Mouse (Mus musculus) heart, adult 8-10 months (tissue): Measurements from ENCODE around the gene Polr3b. TPM values are rescaled to one million over a fixed set of nuclear protein-coding genes. Genes with fewer than 3 reads are reported as not detected.

Experiments
- DNase-seq: peaks from one replicate; pipeline ENCODE4 v3.0.0; 2022; ENCODE audit warnings: low spot score
- total RNA-seq, 4 experiments: library from RNA; stranded (reverse); gene quantifications; 2 replicates each; pipeline ENCODE4 v1.2.4; 2022

Gene Polr3b
- total RNA-seq, 4 experiments from 2014 or later, result 10.7 to 11.6 (median 11.0) TPM

- DNase-seq, result no peak
Observed at GRCm38 (mm10) chr10:84610783-84611182, 11.3 kb upstream of the Polr3b start.

- DNase-seq, result no peak
Observed at GRCm38 (mm10) chr10:84611664-84612063, 10.4 kb upstream of the Polr3b start.

- DNase-seq, result no peak
Observed at GRCm38 (mm10) chr10:84612281-84612680, 9.8 kb upstream of the Polr3b start.

- DNase-seq, result no peak
Observed at GRCm38 (mm10) chr10:84613366-84613765, 8.7 kb upstream of the Polr3b start.

- no peak for DNase-seq
Observed at GRCm38 (mm10) chr10:84615076-84615475, 7.0 kb upstream of the Polr3b start.

GRCm38 (mm10) chr10:84631182-84631581 lies 9.1 kb downstream of the Polr3b start:
- no peak for DNase-seq

GRCm38 (mm10) chr10:84632005-84632404 lies 9.9 kb downstream of the Polr3b start:
- DNase-seq, result no peak

GRCm38 (mm10) chr10:84636656-84637055 lies 14.6 kb downstream of the Polr3b start:
- no peak for DNase-seq

GRCm38 (mm10) chr10:84638382-84638781 lies 16.3 kb downstream of the Polr3b start:
- peak; percentile 32 for DNase-seq

- no peak for DNase-seq
Observed at GRCm38 (mm10) chr10:84639525-84640287, 17.6 kb downstream of the Polr3b start.

- DNase-seq, result no peak
Observed at GRCm38 (mm10) chr10:84640861-84641260, 18.8 kb downstream of the Polr3b start.

GRCm38 (mm10) chr10:84641576-84641975 lies 19.5 kb downstream of the Polr3b start:
- no peak for DNase-seq

- no peak for DNase-seq
Observed at GRCm38 (mm10) chr10:84645940-84646339, 23.8 kb downstream of the Polr3b start.

- DNase-seq, result no peak
Observed at GRCm38 (mm10) chr10:84646506-84647102, 24.5 kb downstream of the Polr3b start.

- DNase-seq, result no peak
Observed at GRCm38 (mm10) chr10:84647264-84647663, 25.2 kb downstream of the Polr3b start.

GRCm38 (mm10) chr10:84648911-84649310 lies 26.8 kb downstream of the Polr3b start:
- DNase-seq, result no peak

- no peak for DNase-seq
Observed at GRCm38 (mm10) chr10:84654029-84654428, 31.9 kb downstream of the Polr3b start.

- DNase-seq, result no peak
Observed at GRCm38 (mm10) chr10:84654731-84655130, 32.6 kb downstream of the Polr3b start.

- DNase-seq, result peak; percentile 55
Observed at GRCm38 (mm10) chr10:84656618-84657017, 34.5 kb downstream of the Polr3b start.

- DNase-seq, result peak; percentile 55
Observed at GRCm38 (mm10) chr10:84657437-84658087, 35.5 kb downstream of the Polr3b start.

- DNase-seq, result no peak
Observed at GRCm38 (mm10) chr10:84658088-84658848, 36.2 kb downstream of the Polr3b start.

GRCm38 (mm10) chr10:84659281-84659680 lies 37.2 kb downstream of the Polr3b start:
- DNase-seq, result no peak
